Mouse (Mus musculus) lung, embryonic 14.5 days (tissue): ENCODE measurements around the gene Nasp. TPM values are rescaled to one million over a fixed set of nuclear protein-coding genes. Genes with fewer than 3 reads are reported as not detected.

Source experiments
- ATAC-seq: fragments of 200-750 bp; cut with Nextera tagmentation; 2 replicates; pipeline ENCODE4 v1.8.0; 2017; ENCODE audit warnings: mild to moderate bottlenecking, moderate TSS enrichment, moderate library complexity; ENCODE audit not compliant: insufficient read depth
- DNase-seq: peaks from one replicate; pipeline ENCODE4 v3.0.0-alpha.2; 2015
- H3K27ac ChIP-seq: fragments of 300-500 bp; sonication (generic); 2 replicates; pipeline ENCODE4 v1.5.1; 2014; ENCODE audit warnings: low read depth, mild to moderate bottlenecking, moderate library complexity
- H3K27me3 ChIP-seq: fragments of 300-500 bp; sonication (generic); 2 replicates; pipeline ENCODE4 v1.6.1; 2014; ENCODE audit warnings: low read length, control low read depth; ENCODE audit not compliant: insufficient read depth
- H3K36me3 ChIP-seq: fragments of 300-500 bp; sonication (generic); 2 replicates; pipeline ENCODE4 v1.6.1; 2014; ENCODE audit warnings: control low read depth; ENCODE audit not compliant: insufficient read depth
- H3K4me1 ChIP-seq: fragments of 300-500 bp; sonication (generic); 2 replicates; pipeline ENCODE4 v1.6.1; 2014; ENCODE audit warnings: antibody characterized with exemption, control low read depth; ENCODE audit not compliant: insufficient read depth
- H3K4me2 ChIP-seq: fragments of 300-500 bp; sonication (generic); 2 replicates; pipeline ENCODE4 v1.6.1; 2014; ENCODE audit warnings: mild to moderate bottlenecking
- H3K4me3 ChIP-seq: fragments of 300-500 bp; sonication (generic); 2 replicates; pipeline ENCODE4 v1.5.1; 2014; ENCODE audit warnings: low read depth, low read length
- H3K9ac ChIP-seq: fragments of 300-500 bp; sonication (generic); 2 replicates; pipeline ENCODE4 v1.6.1; 2014
- H3K9me3 ChIP-seq: fragments of 300-500 bp; sonication (generic); 2 replicates; pipeline ENCODE4 v1.6.1; 2016; ENCODE audit warnings: low read depth, low read length, control low read depth
- CTCF ChIP-seq: IDR thresholded peaks from 2 replicates; pipeline ENCODE4 v1.5.1; 2016; ENCODE audit warnings: antibody characterized with exemption, low read depth
- WGBS: fragments of 180-500 bp; shearing (Covaris S2); extraction: QIAGEN DNeasy Blood & Tissue Kit; methylation state at CpG from one replicate; pipeline ENCODE4 v1.1.7; 2014; 5-methylcytosine and 5-hydroxymethylcytosine counted together
- polyA plus RNA-seq: library from polyadenylated mRNA; unstranded; fragments of >200 nt; fragmentation: Nextera tagmentation; extraction: Ambion mirVana; gene quantifications from 2 replicates; pipeline ENCODE4 v1.2.1, GENCODE M21; 2014

Gene Nasp
- polyA plus RNA-seq, 1 experiment from 2014 or later: 168 TPM

GRCm38 (mm10) chr4:116555413-116556300 lies 72.1 kb downstream of the Nasp start, which contains the start of gene Tmem69:
TSS of gene Tmem69 (minus strand) at chr4:116555936.
- ATAC-seq (no peak), DNase-seq (peak; percentile 92)
- 4% methylated on average over 23 of the region's 23 CpGs for WGBS
- Histone ChIP-seq H3K4me1 (no peaks in the 10 kb centered on the region), H3K27me3 (no peaks in the 10 kb centered on the region), H3K36me3 (peaks cover 16% of the 10 kb centered on the region), H3K4me3 (peak within 1 kb of the TSS; percentile 91), H3K9ac (peak within 1 kb of the TSS; percentile 92), H3K9me3 (no peaks in the 10 kb centered on the region), H3K4me2 (peak within 1 kb of the TSS; percentile 66), H3K27ac (peak within 1 kb of the TSS; percentile 95)
- TF ChIP-seq CTCF: no peak

GRCm38 (mm10) chr4:116553035-116553434 lies 74.7 kb downstream of the Nasp start:
- no peak overlapping the region for H3K4me2 ChIP-seq
- peaks cover 16% of the 10 kb centered on the region for H3K36me3 ChIP-seq
- H3K9me3 ChIP-seq: no peaks in the 10 kb centered on the region
- ATAC-seq (no peak), DNase-seq (no peak)
- H3K27ac ChIP-seq: no peak overlapping the region
- TF ChIP-seq CTCF: no peak
- no peaks in the 10 kb centered on the region for H3K27me3 ChIP-seq
- H3K4me1 ChIP-seq: no peaks in the 10 kb centered on the region
- WGBS: 87% methylated on average over 3 of the region's 3 CpGs
- no peak overlapping the region for H3K4me3 ChIP-seq
- H3K9ac ChIP-seq: no peak overlapping the region

Other genes with a start within 250 kb of the Nasp start
- 33.6 and 37.3 TPM in 2 replicates for gene Mast2, start 163.8 kb downstream of the Nasp start, polyA plus RNA-seq
- gene Ipp, start 120.4 kb downstream of the Nasp start, polyA plus RNA-seq: 3.4 and 3.8 TPM in 2 replicates
- 21.2 and 27.7 TPM in 2 replicates for gene Tmem69, start 72.0 kb downstream of the Nasp start, polyA plus RNA-seq
- 39.5 and 41.5 TPM in 2 replicates for gene Gpbp1l1, start 70.3 kb downstream of the Nasp start, polyA plus RNA-seq
- 2.6 and 3.4 TPM in 2 replicates for gene Ccdc17, start 31.3 kb downstream of the Nasp start, polyA plus RNA-seq
- 759 and 786 TPM in 2 replicates for gene Akr1a1, start 23.7 kb upstream of the Nasp start, polyA plus RNA-seq
- gene Prdx1, start 57.6 kb upstream of the Nasp start, polyA plus RNA-seq: 1,429 and 1,485 TPM in 2 replicates
- gene Mmachc, start 80.5 kb upstream of the Nasp start, polyA plus RNA-seq: 18.0 and 20.7 TPM in 2 replicates
- gene Ccdc163, start 80.6 kb upstream of the Nasp start, polyA plus RNA-seq: 30.0 and 35.1 TPM in 2 replicates
- gene Tesk2, start 93.0 kb upstream of the Nasp start, polyA plus RNA-seq: 6.6 and 7.8 TPM in 2 replicates
- gene Toe1, start 179.7 kb upstream of the Nasp start, polyA plus RNA-seq: 35.6 and 41.4 TPM in 2 replicates
- gene Mutyh, start 179.8 kb upstream of the Nasp start, polyA plus RNA-seq: 14.7 and 16.8 TPM in 2 replicates
- gene Hpdl, start 193.8 kb upstream of the Nasp start, polyA plus RNA-seq: 0.71 and 0.91 TPM in 2 replicates
- gene Zswim5, start 249.4 kb upstream of the Nasp start, polyA plus RNA-seq: 0.47 and 0.79 TPM in 2 replicates